Mouse (Mus musculus) kidney, adult 2 months (tissue): ENCODE results near the gene Hrc.

Source experiments
- CTCF ChIP-seq: fragments of 200-500 bp; conservative IDR thresholded peaks from 2 replicates; pipeline ENCODE4 v1.5.1; 2011; ENCODE audit warnings: low read depth, mild to moderate bottlenecking, control low read depth, low read length, moderate library complexity, mixed read lengths; ENCODE audit not compliant: insufficient read depth, insufficient read length
- POLR2A ChIP-seq: fragments of 200-500 bp; IDR thresholded peaks from one replicate; pipeline ENCODE4 v1.6.1; 2011; ENCODE audit warnings: low read depth, low read length, control low read depth

DNA sequence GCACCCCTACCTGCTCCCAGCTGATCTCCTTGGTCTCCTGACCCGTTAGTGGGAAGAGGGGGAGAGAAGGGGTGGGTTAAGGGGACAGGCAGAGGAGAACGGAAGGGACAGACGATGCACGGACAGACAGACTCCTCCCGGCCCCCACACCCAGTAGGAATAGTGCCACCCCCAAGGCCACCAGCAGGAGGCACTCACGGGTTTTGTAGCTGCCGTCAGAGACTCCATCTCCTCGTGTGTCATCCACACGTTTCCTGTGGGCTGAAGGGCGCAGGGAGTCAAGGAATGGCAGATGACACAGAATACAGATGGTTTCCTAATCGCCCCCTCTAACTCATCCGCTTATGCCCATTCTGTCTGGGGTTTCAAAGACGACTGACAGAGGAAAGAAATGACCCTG lies 8.5 kb downstream of the Hrc start:
- 0 out of 2 replicates have a peak, but pooled peaks have one; percentile 16 for TF ChIP-seq CTCF
- TF ChIP-seq POLR2A = no peak
